Mouse (Mus musculus): ENCODE results near the gene Rad51ap1.

The Rad51ap1 gene

GRCm38 (mm10) chr6:126939487-126940171, at the start of gene Rad51ap1, which contains the start of gene D6Wsu163e:
Gene Rad51ap1, minus strand, starts transcription at chr6:126939587.
Gene D6Wsu163e, plus strand, starts transcription at chr6:126939962.
- DNase-seq = peak; percentile 92 to 95

GRCm38 (mm10) chr6:126981539-126982234, 42.3 kb upstream of the Rad51ap1 start:
- no peak for DNase-seq

GRCm38 (mm10) chr6:126966241-126967026, 27.0 kb upstream of the Rad51ap1 start:
- DNase-seq = no peak

GRCm38 (mm10) chr6:126963426-126963825, 24.0 kb upstream of the Rad51ap1 start:
- no peak for DNase-seq

GRCm38 (mm10) chr6:126962709-126963108, 23.3 kb upstream of the Rad51ap1 start:
- no peak for DNase-seq

- no peak for DNase-seq
These were observed 22.1 kb upstream of the Rad51ap1 start for GRCm38 (mm10) chr6:126961371-126962018.

GRCm38 (mm10) chr6:126955734-126956133, 16.3 kb upstream of the Rad51ap1 start:
- peak; percentile 56 to 63 for DNase-seq

- DNase-seq = no peak
These were observed 8.9 kb upstream of the Rad51ap1 start for GRCm38 (mm10) chr6:126948336-126948735.

- no peak for DNase-seq
These were observed 1.1 kb upstream of the Rad51ap1 start for GRCm38 (mm10) chr6:126940451-126940850.

- no peak for DNase-seq
These were observed 417 bp downstream of the Rad51ap1 start for GRCm38 (mm10) chr6:126938853-126939486.

- DNase-seq = no peak
These were observed 1.3 kb downstream of the Rad51ap1 start for GRCm38 (mm10) chr6:126938047-126938446.

GRCm38 (mm10) chr6:126932896-126933295, 6.5 kb downstream of the Rad51ap1 start:
- DNase-seq = no peak

- DNase-seq = peak; percentile 23
These were observed 18.1 kb downstream of the Rad51ap1 start, which contains the start of gene Dyrk4 for GRCm38 (mm10) chr6:126921111-126921881. Gene Dyrk4, minus strand, starts transcription at chr6:126921839.

GRCm38 (mm10) chr6:126914928-126915327, 24.5 kb downstream of the Rad51ap1 start:
- DNase-seq = no peak

GRCm38 (mm10) chr6:126910727-126911126, 28.7 kb downstream of the Rad51ap1 start:
- DNase-seq = no peak

- DNase-seq = no peak
These were observed 31.5 kb downstream of the Rad51ap1 start for GRCm38 (mm10) chr6:126907876-126908275.

GRCm38 (mm10) chr6:126907378-126907777, 32.0 kb downstream of the Rad51ap1 start:
- DNase-seq = no peak

GRCm38 (mm10) chr6:126877118-126877517, 62.3 kb downstream of the Rad51ap1 start:
- DNase-seq = no peak
